Mouse (Mus musculus) spleen, postnatal 36 days (tissue): ENCODE data around the gene Slit3.

Experiments used
- DNase-seq, 2 experiments: peaks; one replicate each; pipeline ENCODE4 v3.0.0; 2022; ENCODE audit warnings: low spot score in 2 of 2, mixed read lengths in 1 of 2

The Slit3 gene

GRCm38 (mm10) chr11:35305111-35305510 lies 184.1 kb downstream of the Slit3 start:
- no peak for DNase-seq

GRCm38 (mm10) chr11:35305910-35306309 lies 184.9 kb downstream of the Slit3 start:
- no peak for DNase-seq

- no peak for DNase-seq
Observed at GRCm38 (mm10) chr11:35306922-35307321, 185.9 kb downstream of the Slit3 start.

GRCm38 (mm10) chr11:35307992-35308391 lies 187.0 kb downstream of the Slit3 start:
- no peak for DNase-seq

- no peak for DNase-seq
Observed at GRCm38 (mm10) chr11:35315449-35316028, 194.5 kb downstream of the Slit3 start.

- DNase-seq, result no peak
Observed at GRCm38 (mm10) chr11:35317221-35317620, 196.2 kb downstream of the Slit3 start.

- no peak for DNase-seq
Observed at GRCm38 (mm10) chr11:35317775-35318432, 196.9 kb downstream of the Slit3 start.

- no peak for DNase-seq
Observed at GRCm38 (mm10) chr11:35318433-35319020, 197.5 kb downstream of the Slit3 start.

GRCm38 (mm10) chr11:35320518-35320917 lies 199.5 kb downstream of the Slit3 start:
- DNase-seq, result no peak

GRCm38 (mm10) chr11:35324397-35324796 lies 203.4 kb downstream of the Slit3 start:
- DNase-seq, result no peak

GRCm38 (mm10) chr11:35325131-35325995 lies 204.3 kb downstream of the Slit3 start:
- no peak for DNase-seq

- DNase-seq, result no peak
Observed at GRCm38 (mm10) chr11:35326346-35326745, 205.3 kb downstream of the Slit3 start.

GRCm38 (mm10) chr11:35327899-35328298 lies 206.9 kb downstream of the Slit3 start:
- DNase-seq, result no peak

- no peak for DNase-seq
Observed at GRCm38 (mm10) chr11:35331476-35331875, 210.5 kb downstream of the Slit3 start.

- DNase-seq, result no peak
Observed at GRCm38 (mm10) chr11:35336558-35336957, 215.5 kb downstream of the Slit3 start.

- DNase-seq, result no peak
Observed at GRCm38 (mm10) chr11:35337493-35337892, 216.5 kb downstream of the Slit3 start.

- no peak for DNase-seq
Observed at GRCm38 (mm10) chr11:35337927-35338819, 217.1 kb downstream of the Slit3 start.

- no peak for DNase-seq
Observed at GRCm38 (mm10) chr11:35340752-35341151, 219.7 kb downstream of the Slit3 start.

GRCm38 (mm10) chr11:35342486-35342885 lies 221.5 kb downstream of the Slit3 start:
- DNase-seq, result no peak

- DNase-seq, result no peak
Observed at GRCm38 (mm10) chr11:35345696-35346480, 224.9 kb downstream of the Slit3 start.
